ENCODE assay signal across 24 mouse cellular contexts in genomic region chr17:8611916-8612315, GRCm38 (mm10). TPM values are rescaled to one million over a fixed set of nuclear protein-coding genes. Genes with fewer than 3 reads are reported as not detected.
"Had no signal": no experiment of that assay in that cellular context is flagged by ENCODE, and none has a peak within 500 bp of the region (broad histone marks: within the 10 kb centered on the region; RNA-seq: fewer than 3 reads in every experiment).

No protein-coding gene starts in this region.

- H3K4me2 ChIP-seq: neural tube, embryonic 15.5 days; stomach, embryonic 15.5 days had no signal

- H3K4me1 ChIP-seq: neural tube, embryonic 15.5 days; stomach, embryonic 15.5 days had no signal

- H3K27me3 ChIP-seq: neural tube, embryonic 15.5 days had no signal

- DNase-seq: retina, postnatal 1 day; right cerebral cortex, adult 18-20 months; right cerebral cortex, postnatal 14 days; right cerebral cortex, postnatal 25 days; right cerebral cortex, postnatal 4 days; spleen, adult 18-20 months; thymus, adult 18-20 months; thymus, adult 2 months; thymus, postnatal 14 days; thymus, postnatal 25 days; thymus, postnatal 36 days; thymus, postnatal 4 days had no signal

- H3K36me3 ChIP-seq: neural tube, embryonic 15.5 days; stomach, embryonic 15.5 days had no signal

- H3K27ac ChIP-seq: neural tube, embryonic 15.5 days; stomach, embryonic 15.5 days; stomach, postnatal 0 days had no signal

- H3K4me3 ChIP-seq: neural tube, embryonic 15.5 days; stomach, embryonic 15.5 days had no signal

- H3K9ac ChIP-seq: neural tube, embryonic 15.5 days; stomach, embryonic 15.5 days had no signal

- H3K9me3 ChIP-seq: neural tube, embryonic 15.5 days; stomach, embryonic 15.5 days had no signal

RNA-seq across cellular contexts. Expression of gene Gm17087, which starts 45.2 kb away (rescaled TPM):
- total RNA-seq: neutrophil, adult 5-6 weeks had no signal
- polyA plus RNA-seq: neural tube, embryonic 14.5 days; neural tube, embryonic 15.5 days; small intestine, adult 2 months; spleen, adult 2 months; stomach, embryonic 14.5 days; stomach, embryonic 16.5 days; stomach, postnatal 0 days; testis, adult 2 months; thymus, adult 2 months; thymus, postnatal 0 days; urinary bladder, adult 2 months had no signal
